Mouse (Mus musculus) bone marrow, adult 2 months (tissue): ENCODE data around the gene Slc15a5.

ENCODE experiments used
- CTCF ChIP-seq: fragments of 200-500 bp; IDR thresholded peaks from 2 replicates; pipeline ENCODE4 v1.5.1; 2011; ENCODE audit warnings: low read length, control low read depth; ENCODE audit not compliant: control insufficient read depth, insufficient read depth
- POLR2A ChIP-seq: fragments of 200-500 bp; IDR thresholded peaks from 2 replicates; pipeline ENCODE4 v1.6.1; 2011; ENCODE audit warnings: low read depth, mild to moderate bottlenecking, control low read depth, low read length, borderline replicate concordance; ENCODE audit not compliant: control insufficient read depth

DNA sequence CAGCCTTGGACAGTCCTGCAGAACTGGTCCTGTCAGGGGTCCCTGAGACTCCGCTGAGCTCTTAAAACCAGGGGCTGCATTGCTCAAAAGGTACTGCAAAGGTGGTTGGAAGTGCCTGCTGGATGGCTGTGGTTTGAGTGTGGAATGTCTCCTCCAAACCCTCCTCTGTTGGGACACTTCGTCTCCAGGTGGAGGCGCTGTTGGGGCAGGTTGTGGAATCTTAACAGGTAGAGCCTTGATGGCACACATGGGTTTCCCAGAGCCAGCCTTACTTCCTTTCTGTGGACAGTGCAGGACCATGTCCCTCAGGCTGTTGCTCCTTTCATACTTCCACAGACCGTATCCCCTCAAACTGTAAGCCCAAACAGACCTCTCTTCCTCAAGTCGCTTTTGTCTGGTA lies 36.8 kb downstream of the Slc15a5 start:
- no peak for TF ChIP-seq POLR2A
- no peak for TF ChIP-seq CTCF
